Mouse (Mus musculus): ENCODE data around the gene Pcnx2.

DNA sequence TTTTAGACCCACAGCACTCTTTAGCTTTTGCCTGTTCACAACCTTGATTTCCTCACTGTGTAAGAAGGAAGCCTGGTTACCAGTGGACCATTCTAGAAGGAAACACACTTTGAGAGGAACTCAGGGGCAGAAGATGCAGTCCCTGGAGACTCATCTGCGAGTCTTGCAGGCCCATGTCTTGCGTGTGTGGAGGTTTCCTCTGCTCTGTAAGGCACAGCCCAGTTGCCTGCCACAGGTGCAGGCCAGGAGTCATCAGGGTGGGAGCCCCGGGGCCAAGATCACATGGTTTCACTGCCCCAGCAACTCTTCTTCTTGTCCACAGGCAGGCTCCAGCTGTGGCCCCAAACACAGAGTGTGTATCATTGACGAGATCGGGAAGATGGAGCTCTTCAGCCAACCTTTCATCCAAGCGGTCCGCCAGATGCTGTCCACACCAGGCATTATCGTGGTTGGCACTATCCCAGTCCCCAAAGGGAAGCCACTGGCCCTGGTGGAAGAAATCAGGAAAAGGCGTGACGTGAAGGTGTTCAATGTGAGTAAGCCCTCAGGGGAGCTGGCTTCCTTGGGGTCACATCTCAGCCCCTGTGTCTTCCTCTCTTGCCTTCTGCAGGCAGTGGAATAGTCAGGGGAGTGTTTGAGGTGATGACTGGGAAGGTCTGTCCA, 153.1 kb downstream of the Pcnx2 start:
- no peak for TF ChIP-seq TCF12 (IDR thresholded peaks at IDR 0.05; ENCODE audit: insufficient read depth, poor library complexity, severe bottlenecking)
- no peak for TF ChIP-seq USF1 (IDR thresholded peaks at IDR 0.05; ENCODE audit: low read depth)
- no peak for TF ChIP-seq TCF3 (IDR thresholded peaks at IDR 0.05; ENCODE audit: insufficient read length, low read depth)
- no peak for TF ChIP-seq CEBPB (IDR thresholded peaks at IDR 0.05; ENCODE audit: insufficient read depth, poor library complexity, severe bottlenecking)
- no peak for TF ChIP-seq POLR2A (IDR thresholded peaks at IDR 0.05; ENCODE audit: insufficient read length, low read depth)
- TF ChIP-seq MAX (IDR thresholded peaks at IDR 0.05; ENCODE audit: low read depth), result no peak
- TF ChIP-seq REST (IDR thresholded peaks at IDR 0.05; ENCODE audit: insufficient read depth, insufficient read length), result no peak
- TF ChIP-seq POLR2AphosphoS2 (IDR thresholded peaks at IDR 0.05; ENCODE audit: insufficient read length, low read depth), result no peak

All from myocyte (in vitro differentiated cells).